Mouse (Mus musculus) olfactory bulb, adult 2 months (tissue): ENCODE results near the gene Pde4a.

Experiments
- CTCF ChIP-seq: fragments of 200-500 bp; IDR thresholded peaks from 2 replicates; pipeline ENCODE4 v1.5.1; 2012; ENCODE audit warnings: low read depth, mild to moderate bottlenecking, low read length, moderate library complexity; ENCODE audit not compliant: insufficient read depth
- POLR2A ChIP-seq: fragments of 200-500 bp; IDR thresholded peaks from 2 replicates; pipeline ENCODE4 v1.6.1; 2012; ENCODE audit warnings: mild to moderate bottlenecking, low read depth, low read length, moderate library complexity; ENCODE audit not compliant: insufficient read depth

- TF ChIP-seq CTCF = no peak
- TF ChIP-seq POLR2A = no peak; the same call in 1 of the 2 replicates
Measured at GRCm38 (mm10) chr9:21167140-21168097, 1.9 kb downstream of the Pde4a start.
